Mouse (Mus musculus): ENCODE data around the gene Magt1.
A peak's percentile ranks its signal among the peaks of the same experiment; 100 is the strongest.
"Not testable (repeated sequence)": the region's sequence is repeated elsewhere in the genome, so short reads cannot be mapped to it uniquely, and the experiment has no call there.

The Magt1 gene

GRCm38 (mm10) chrX:106011465-106012159 is at the start of gene Magt1:
TSS of gene Magt1 (minus strand) at chrX:106011906.
- DNase-seq (ENCODE audit: low spot score) = peak; percentile 93

GRCm38 (mm10) chrX:106048191-106048590 is 36.5 kb upstream of the Magt1 start:
- no peak for DNase-seq (ENCODE audit: low spot score)

GRCm38 (mm10) chrX:106045928-106046327 is 34.2 kb upstream of the Magt1 start:
- no peak for DNase-seq (ENCODE audit: low spot score)

- DNase-seq (ENCODE audit: low spot score) = no peak
Measured at GRCm38 (mm10) chrX:106045455-106045854, 33.7 kb upstream of the Magt1 start.

- DNase-seq (ENCODE audit: low spot score) = peak; percentile 19
Measured at GRCm38 (mm10) chrX:106043863-106044617, 32.3 kb upstream of the Magt1 start.

- no peak for DNase-seq (ENCODE audit: low spot score)
Measured at GRCm38 (mm10) chrX:106037185-106037752, 25.6 kb upstream of the Magt1 start.

- DNase-seq (ENCODE audit: low spot score) = peak; percentile 18
Measured at GRCm38 (mm10) chrX:106035727-106036126, 24.0 kb upstream of the Magt1 start.

- DNase-seq (ENCODE audit: low spot score) = no peak
Measured at GRCm38 (mm10) chrX:106031124-106031523, 19.4 kb upstream of the Magt1 start.

- no peak for DNase-seq (ENCODE audit: low spot score)
Measured at GRCm38 (mm10) chrX:106030176-106030575, 18.5 kb upstream of the Magt1 start.

- no peak for DNase-seq (ENCODE audit: low spot score)
Measured at GRCm38 (mm10) chrX:106027343-106027674, 15.6 kb upstream of the Magt1 start.

GRCm38 (mm10) chrX:106026418-106027342 is 15.0 kb upstream of the Magt1 start, which contains the start of gene Atp7a:
TSS of gene Atp7a (plus strand) at chrX:106027276.
- DNase-seq (ENCODE audit: low spot score) = peak; percentile 89

GRCm38 (mm10) chrX:106017516-106017915 is 5.8 kb upstream of the Magt1 start:
- no peak for DNase-seq (ENCODE audit: low spot score)

- no peak for DNase-seq (ENCODE audit: low spot score)
Measured at GRCm38 (mm10) chrX:106017102-106017501, 5.4 kb upstream of the Magt1 start.

- DNase-seq (ENCODE audit: low spot score) = peak; percentile 91
Measured at GRCm38 (mm10) chrX:106015571-106016322, 4.0 kb upstream of the Magt1 start, which contains the start of gene Cox7b. TSS of gene Cox7b (plus strand) at chrX:106015700.

- peak; percentile 8 for DNase-seq (ENCODE audit: low spot score)
Measured at GRCm38 (mm10) chrX:106014741-106015377, 3.2 kb upstream of the Magt1 start.

GRCm38 (mm10) chrX:106013217-106013616 is 1.5 kb upstream of the Magt1 start:
- DNase-seq (ENCODE audit: low spot score) = peak; percentile 65

GRCm38 (mm10) chrX:106012559-106012958 is 853 bp upstream of the Magt1 start:
- peak; percentile 7 for DNase-seq (ENCODE audit: low spot score)

GRCm38 (mm10) chrX:106010762-106011161 is 944 bp downstream of the Magt1 start:
- no peak for DNase-seq (ENCODE audit: low spot score)

- DNase-seq (ENCODE audit: low spot score) = peak; percentile 18
Measured at GRCm38 (mm10) chrX:106001605-106002004, 10.1 kb downstream of the Magt1 start.

- DNase-seq (ENCODE audit: low spot score) = not testable (repeated sequence)
Measured at GRCm38 (mm10) chrX:105957091-105957490, 54.6 kb downstream of the Magt1 start.

- no peak for DNase-seq (ENCODE audit: low spot score)
Measured at GRCm38 (mm10) chrX:105953999-105954398, 57.7 kb downstream of the Magt1 start.
